Mouse (Mus musculus): ENCODE measurements around the gene Stim1. TPM values are rescaled to one million over a fixed set of nuclear protein-coding genes. Genes with fewer than 3 reads are reported as not detected.

The Stim1 gene
- polyA plus RNA-seq, 1 experiment = 2.7 TPM

DNA sequence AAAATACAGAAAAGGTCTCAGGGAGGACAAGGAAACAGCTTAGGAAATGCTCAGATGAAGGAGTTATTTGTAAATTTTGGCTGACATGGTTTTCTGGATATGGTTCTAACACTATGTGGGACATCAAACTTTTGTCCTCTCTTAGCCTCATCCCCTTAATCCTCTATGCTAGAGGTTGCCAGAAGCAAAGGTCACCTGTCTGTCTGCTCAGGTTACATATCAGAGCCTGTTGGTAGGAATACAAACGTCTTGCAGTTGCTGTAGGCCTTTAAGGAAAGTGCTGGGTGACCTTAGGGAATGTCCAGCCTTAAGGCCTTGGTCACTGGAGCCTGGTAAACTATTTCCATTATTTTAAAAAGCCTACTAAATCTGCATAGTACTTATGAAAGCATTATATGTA, 85.8 kb downstream of the Stim1 start:
- peaks cover 4% of the 10 kb centered on the region for H3K36me3 ChIP-seq (ENCODE audit: control insufficient read depth)
- H3K9me3 ChIP-seq (ENCODE audit: control insufficient read depth, low read length) = no peaks in the 10 kb centered on the region
- no peaks in the 10 kb centered on the region for H3K27me3 ChIP-seq (ENCODE audit: control insufficient read depth)
- no peak for TF ChIP-seq GATA1 (IDR thresholded peaks at IDR 0.05; ENCODE audit: low read length)
- TF ChIP-seq TAL1 (IDR thresholded peaks at IDR 0.05; ENCODE audit: low read length) = no peak
- no peaks in the 10 kb centered on the region for H3K4me1 ChIP-seq (ENCODE audit: control insufficient read depth)
- H3K4me3 ChIP-seq (replicated peaks) = no peak overlapping the region

DNA sequence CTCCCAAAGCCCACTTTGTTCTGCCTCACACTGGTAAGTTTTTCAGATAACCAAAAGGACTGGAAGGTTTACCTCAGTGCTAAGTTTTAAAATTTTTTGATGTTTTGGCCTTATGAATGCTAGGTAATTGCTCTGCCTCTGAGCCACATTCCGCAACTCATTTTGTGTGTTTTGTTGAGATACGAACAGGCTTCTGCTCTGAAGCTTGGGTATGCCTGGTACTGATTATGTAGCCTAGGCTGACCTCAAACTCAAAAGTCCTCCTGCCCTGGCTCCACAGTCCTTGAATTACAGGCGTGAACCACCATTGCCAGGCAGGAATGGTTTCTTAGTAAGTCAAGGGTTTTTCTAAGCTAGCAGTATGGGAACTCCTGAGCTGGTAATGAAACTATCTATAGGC, 90.5 kb downstream of the Stim1 start:
- peaks cover 4% of the 10 kb centered on the region for H3K36me3 ChIP-seq (ENCODE audit: control insufficient read depth)
- TF ChIP-seq TAL1 (IDR thresholded peaks at IDR 0.05; ENCODE audit: low read length) = no peak
- H3K4me1 ChIP-seq (ENCODE audit: control insufficient read depth) = no peaks in the 10 kb centered on the region
- no peaks in the 10 kb centered on the region for H3K9me3 ChIP-seq (ENCODE audit: control insufficient read depth, low read length)
- H3K4me3 ChIP-seq (replicated peaks) = no peak overlapping the region
- no peaks in the 10 kb centered on the region for H3K27me3 ChIP-seq (ENCODE audit: control insufficient read depth)

GRCm38 (mm10) chr7:102361297-102361696, 93.7 kb downstream of the Stim1 start:
- Histone ChIP-seq H3K4me1 (ENCODE audit: control insufficient read depth) (no peaks in the 10 kb centered on the region), H3K4me3 (replicated peaks) (no peak overlapping the region), H3K36me3 (ENCODE audit: control insufficient read depth) (no peaks in the 10 kb centered on the region; the same call in none of the 2 replicates), H3K9me3 (ENCODE audit: control insufficient read depth, low read length) (no peaks in the 10 kb centered on the region), H3K27me3 (ENCODE audit: control insufficient read depth) (no peaks in the 10 kb centered on the region)
- TF ChIP-seq TAL1 (IDR thresholded peaks at IDR 0.05; ENCODE audit: low read length) (no peak), GATA1 (IDR thresholded peaks at IDR 0.05; ENCODE audit: low read length) (no peak)

DNA sequence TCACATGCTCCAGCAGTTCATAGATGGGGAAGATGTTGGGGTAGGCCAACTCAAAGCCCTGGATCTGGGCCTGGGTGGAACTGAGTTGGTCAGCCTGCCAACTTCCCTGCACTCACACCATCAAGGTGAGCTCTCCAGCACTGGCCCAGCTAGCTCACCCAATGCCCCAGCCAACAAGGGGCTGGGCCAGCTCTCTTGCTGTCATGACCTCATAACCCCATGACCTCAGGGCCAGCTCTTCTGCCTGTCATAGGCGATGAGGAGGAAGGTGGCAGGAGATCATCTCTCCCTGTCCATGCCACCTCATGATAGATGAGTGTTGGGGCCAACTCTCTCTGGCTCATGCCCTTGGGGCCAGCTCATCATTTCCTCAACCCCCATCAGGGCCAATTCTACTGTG, 96.2 kb downstream of the Stim1 start:
- TF ChIP-seq TAL1 (IDR thresholded peaks at IDR 0.05; ENCODE audit: low read length) (no peak), GATA1 (IDR thresholded peaks at IDR 0.05; ENCODE audit: low read length) (no peak)
- Histone ChIP-seq H3K4me1 (ENCODE audit: control insufficient read depth) (peaks cover 3% of the 10 kb centered on the region), H3K27me3 (ENCODE audit: control insufficient read depth) (no peaks in the 10 kb centered on the region), H3K4me3 (replicated peaks) (no peak overlapping the region), H3K9me3 (ENCODE audit: control insufficient read depth, low read length) (no peaks in the 10 kb centered on the region), H3K36me3 (ENCODE audit: control insufficient read depth) (no peaks in the 10 kb centered on the region; the same call in none of the 2 replicates)

DNA sequence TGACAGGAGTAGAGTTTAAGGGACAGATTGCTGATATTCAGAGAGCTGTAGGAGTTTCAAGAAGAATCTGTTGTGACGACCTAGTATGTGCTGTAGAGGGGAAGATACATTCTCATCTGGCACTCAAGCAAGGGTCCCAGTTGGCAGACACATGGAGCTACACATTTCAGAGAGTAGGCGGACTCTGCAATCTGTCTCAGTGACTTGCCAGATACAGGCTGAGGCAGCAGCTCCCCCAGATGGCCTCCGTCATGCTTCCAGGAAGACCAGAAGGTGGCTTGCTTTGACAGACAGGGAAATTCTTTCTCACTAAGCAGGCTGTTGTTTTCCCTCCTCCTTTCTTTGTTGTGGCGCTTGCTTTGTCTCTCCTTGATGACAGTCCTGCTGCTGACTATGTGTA, 102.1 kb downstream of the Stim1 start:
- peaks cover 22% of the 10 kb centered on the region for H3K4me1 ChIP-seq (ENCODE audit: control insufficient read depth)
- H3K36me3 ChIP-seq (ENCODE audit: control insufficient read depth) = no peaks in the 10 kb centered on the region
- H3K27me3 ChIP-seq (ENCODE audit: control insufficient read depth) = no peaks in the 10 kb centered on the region
- TF ChIP-seq TAL1 (IDR thresholded peaks at IDR 0.05; ENCODE audit: low read length) (no peak), GATA1 (IDR thresholded peaks at IDR 0.05; ENCODE audit: low read length) (no peak)
- H3K9me3 ChIP-seq (ENCODE audit: control insufficient read depth, low read length) = no peaks in the 10 kb centered on the region
- H3K4me3 ChIP-seq (replicated peaks) = no peak overlapping the region

DNA sequence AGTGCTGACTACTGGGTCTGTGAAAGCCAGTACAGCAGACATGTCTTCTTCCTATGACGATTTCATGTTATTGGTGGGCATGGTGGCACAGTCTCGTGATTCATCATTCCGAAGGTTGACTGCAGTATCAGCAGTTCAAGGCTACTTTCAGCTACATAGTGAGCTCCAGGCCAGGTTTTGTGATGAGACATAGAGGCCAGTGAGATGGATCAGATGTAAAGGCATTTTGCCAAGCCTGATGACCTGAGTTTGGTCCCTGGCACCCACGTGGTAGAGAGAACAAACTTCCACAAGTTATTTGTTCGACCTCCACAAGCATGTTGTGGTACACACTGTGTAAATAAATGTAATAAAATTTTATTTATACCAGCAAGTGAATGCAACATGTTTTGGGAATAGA, 102.9 kb downstream of the Stim1 start:
- no peaks in the 10 kb centered on the region for H3K36me3 ChIP-seq (ENCODE audit: control insufficient read depth)
- no peaks in the 10 kb centered on the region for H3K27me3 ChIP-seq (ENCODE audit: control insufficient read depth)
- peaks cover 23% of the 10 kb centered on the region for H3K4me1 ChIP-seq (ENCODE audit: control insufficient read depth)
- no peaks in the 10 kb centered on the region for H3K9me3 ChIP-seq (ENCODE audit: control insufficient read depth, low read length)
- TF ChIP-seq GATA1 (IDR thresholded peaks at IDR 0.05; ENCODE audit: low read length) (no peak), TAL1 (IDR thresholded peaks at IDR 0.05; ENCODE audit: low read length) (no peak)
- H3K4me3 ChIP-seq (replicated peaks) = no peak overlapping the region

DNA sequence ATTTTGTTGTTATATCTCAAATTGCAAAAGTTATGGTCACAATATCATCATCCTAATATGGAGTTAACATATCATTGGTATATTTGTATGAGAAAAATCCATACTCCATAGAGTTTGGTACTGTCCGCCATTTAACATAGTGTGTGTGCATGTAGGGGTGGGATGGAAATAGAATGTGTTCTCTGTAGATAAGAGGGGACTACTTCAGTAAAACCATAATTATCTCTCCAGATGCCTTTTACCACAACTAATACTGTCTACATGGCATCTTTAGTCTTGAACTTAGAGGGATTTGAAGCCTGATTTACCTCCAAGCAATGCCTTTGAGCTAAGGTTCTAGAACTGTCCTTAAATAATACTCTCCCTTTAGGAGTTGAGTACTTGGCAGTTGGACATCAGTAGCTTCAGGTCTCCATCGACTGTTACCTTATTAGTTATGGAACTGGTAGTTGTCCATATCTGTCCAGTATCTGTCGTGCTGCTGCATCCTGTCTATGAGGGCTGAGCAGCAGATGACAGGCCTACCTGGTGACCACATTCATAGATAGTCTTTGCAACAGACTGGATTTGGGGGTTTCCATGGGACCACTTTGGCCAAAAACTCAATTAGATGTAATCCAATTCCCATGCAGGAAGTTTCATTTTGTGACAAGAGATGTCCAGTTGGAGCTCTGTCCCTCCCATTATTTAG, 105.9 kb downstream of the Stim1 start:
- H3K36me3 ChIP-seq (ENCODE audit: control insufficient read depth) = no peaks in the 10 kb centered on the region
- H3K9me3 ChIP-seq (ENCODE audit: control insufficient read depth, low read length) = no peaks in the 10 kb centered on the region
- TF ChIP-seq GATA1 (IDR thresholded peaks at IDR 0.05; ENCODE audit: low read length) (peak; percentile 37), TAL1 (IDR thresholded peaks at IDR 0.05; ENCODE audit: low read length) (0 out of 3 replicates have a peak, but pooled peaks have one; percentile 22)
- peaks cover 19% of the 10 kb centered on the region for H3K4me1 ChIP-seq (ENCODE audit: control insufficient read depth)
- H3K4me3 ChIP-seq (replicated peaks) = no peak overlapping the region
- H3K27me3 ChIP-seq (ENCODE audit: control insufficient read depth) = no peaks in the 10 kb centered on the region

GRCm38 (mm10) chr7:102383221-102383620, 115.6 kb downstream of the Stim1 start:
- Histone ChIP-seq H3K4me3 (replicated peaks) (no peak overlapping the region), H3K4me1 (ENCODE audit: control insufficient read depth) (peaks cover 9% of the 10 kb centered on the region), H3K27me3 (ENCODE audit: control insufficient read depth) (no peaks in the 10 kb centered on the region), H3K36me3 (ENCODE audit: control insufficient read depth) (peaks cover 5% of the 10 kb centered on the region), H3K9me3 (ENCODE audit: control insufficient read depth, low read length) (no peaks in the 10 kb centered on the region)
- no peak for TF ChIP-seq TAL1 (IDR thresholded peaks at IDR 0.05; ENCODE audit: low read length)
- TF ChIP-seq GATA1 (IDR thresholded peaks at IDR 0.05; ENCODE audit: low read length) = no peak

DNA sequence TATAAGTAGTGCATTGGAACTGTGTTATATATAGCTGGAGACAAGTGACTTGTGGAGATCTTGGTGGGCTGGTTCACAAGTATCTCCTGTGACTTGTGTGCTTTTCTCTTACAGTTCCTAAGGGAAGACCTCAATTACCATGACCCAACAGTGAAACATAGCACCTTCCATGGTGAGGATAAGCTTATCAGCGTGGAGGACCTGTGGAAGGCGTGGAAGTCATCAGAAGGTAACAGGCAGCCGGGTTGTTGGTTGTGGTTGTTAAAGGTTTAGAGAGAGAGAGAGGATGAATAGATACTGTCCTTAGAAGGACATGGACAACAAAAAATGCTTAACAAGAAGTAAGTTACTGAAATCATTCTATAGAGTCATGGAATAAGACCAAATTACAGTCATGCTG, 118.4 kb downstream of the Stim1 start:
- H3K4me1 ChIP-seq (ENCODE audit: control insufficient read depth) = peaks cover 9% of the 10 kb centered on the region
- no peak overlapping the region for H3K4me3 ChIP-seq (replicated peaks)
- no peaks in the 10 kb centered on the region for H3K27me3 ChIP-seq (ENCODE audit: control insufficient read depth)
- no peaks in the 10 kb centered on the region for H3K9me3 ChIP-seq (ENCODE audit: control insufficient read depth, low read length)
- peaks cover 5% of the 10 kb centered on the region for H3K36me3 ChIP-seq (ENCODE audit: control insufficient read depth)
- TF ChIP-seq TAL1 (IDR thresholded peaks at IDR 0.05; ENCODE audit: low read length) (no peak), GATA1 (IDR thresholded peaks at IDR 0.05; ENCODE audit: low read length) (no peak)

GRCm38 (mm10) chr7:102389082-102389481, 121.5 kb downstream of the Stim1 start:
- H3K27me3 ChIP-seq (ENCODE audit: control insufficient read depth) = no peaks in the 10 kb centered on the region
- H3K4me1 ChIP-seq (ENCODE audit: control insufficient read depth) = peaks cover 9% of the 10 kb centered on the region
- no peaks in the 10 kb centered on the region for H3K9me3 ChIP-seq (ENCODE audit: control insufficient read depth, low read length)
- H3K4me3 ChIP-seq (replicated peaks) = no peak overlapping the region
- H3K36me3 ChIP-seq (ENCODE audit: control insufficient read depth) = peaks cover 5% of the 10 kb centered on the region
- TF ChIP-seq GATA1 (IDR thresholded peaks at IDR 0.05; ENCODE audit: low read length) (no peak), TAL1 (IDR thresholded peaks at IDR 0.05; ENCODE audit: low read length) (no peak)

All from erythroblast, embryonic 14.5 days (primary cell).